Mouse (Mus musculus): Measurements from ENCODE around the gene Cbln1. TPM values are rescaled to one million over a fixed set of nuclear protein-coding genes. Genes with fewer than 3 reads are reported as not detected.

Cbln1 gene
- total RNA-seq (2021): 1 to 10 TPM in 1 of 2 experiments, not detected in 1; 1.4 TPM
- long read RNA-seq, experiment 1: 0 reads
- long read RNA-seq, experiment 2: 0 reads

DNA sequence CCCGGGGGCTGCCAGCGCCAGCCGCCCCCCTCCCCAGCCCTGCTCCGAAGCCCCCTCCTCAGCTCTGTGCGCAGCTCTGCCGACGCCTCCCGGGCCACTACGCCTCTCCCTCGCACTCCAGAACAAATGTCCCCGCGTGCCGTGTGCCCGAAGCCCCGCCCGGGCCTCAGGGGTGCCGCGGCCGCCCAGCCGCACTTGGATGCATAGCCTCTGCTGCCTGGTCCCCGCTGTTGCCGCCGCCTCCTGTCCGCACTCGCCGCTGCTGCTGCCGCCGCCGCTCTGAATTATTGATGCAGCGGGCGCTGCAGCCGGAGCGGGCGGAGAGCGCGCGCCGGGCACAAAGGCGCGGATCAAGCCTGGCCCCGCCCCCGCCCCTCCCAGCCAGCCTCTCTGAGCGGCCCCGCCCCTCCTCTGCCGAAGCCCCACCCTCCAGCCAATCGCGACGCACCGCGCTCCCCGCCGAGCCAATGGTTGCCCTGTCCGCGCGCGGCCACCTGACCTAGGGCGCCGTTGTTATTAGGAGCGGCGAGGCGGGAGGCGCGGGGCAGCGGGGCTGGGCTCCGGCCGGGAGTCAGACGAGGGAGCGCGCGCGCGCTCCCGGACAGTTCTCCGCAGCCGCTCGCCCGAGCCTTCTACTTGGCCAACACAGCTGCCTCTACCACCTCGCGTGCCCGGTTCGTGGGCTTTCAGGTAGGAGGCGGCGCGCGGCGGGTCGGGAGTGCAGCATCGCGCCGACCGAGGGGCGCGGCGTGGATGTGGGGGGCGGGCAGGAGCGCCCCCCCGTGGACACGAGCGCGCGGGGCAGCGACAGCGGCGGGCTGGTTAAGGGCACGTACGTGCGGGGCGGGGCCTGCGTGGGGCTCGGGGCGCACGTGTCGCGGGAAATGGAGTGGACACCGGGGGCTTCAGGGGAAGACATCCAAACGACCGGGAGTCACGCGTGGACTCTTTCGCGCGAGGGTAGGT, at the start of gene Cbln1:
Gene Cbln1 (minus strand): TSS at position 339 of the 966 bp plus-strand sequence.
- DNase-seq: peak; percentile 94

DNA sequence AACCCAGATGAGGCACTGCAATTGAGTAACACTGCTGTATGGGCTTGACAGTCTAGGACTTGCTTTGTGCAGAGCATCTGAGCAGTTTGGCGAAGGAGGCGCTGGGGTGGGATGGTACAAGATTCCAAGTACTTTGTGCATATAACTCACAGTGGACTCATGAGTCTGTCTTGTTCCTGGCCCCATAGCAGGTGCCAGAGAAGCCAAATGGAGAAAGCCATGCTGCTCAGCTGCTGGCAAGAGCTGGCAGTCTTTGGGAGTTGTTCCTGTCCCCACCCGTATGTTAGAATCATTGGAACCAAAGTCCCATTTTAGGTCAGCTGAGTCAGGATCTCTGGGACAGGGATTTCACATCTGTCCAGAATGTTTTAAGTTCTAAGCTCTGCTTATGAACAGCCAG, 44.7 kb upstream of the Cbln1 start:
- no peak for DNase-seq

DNA sequence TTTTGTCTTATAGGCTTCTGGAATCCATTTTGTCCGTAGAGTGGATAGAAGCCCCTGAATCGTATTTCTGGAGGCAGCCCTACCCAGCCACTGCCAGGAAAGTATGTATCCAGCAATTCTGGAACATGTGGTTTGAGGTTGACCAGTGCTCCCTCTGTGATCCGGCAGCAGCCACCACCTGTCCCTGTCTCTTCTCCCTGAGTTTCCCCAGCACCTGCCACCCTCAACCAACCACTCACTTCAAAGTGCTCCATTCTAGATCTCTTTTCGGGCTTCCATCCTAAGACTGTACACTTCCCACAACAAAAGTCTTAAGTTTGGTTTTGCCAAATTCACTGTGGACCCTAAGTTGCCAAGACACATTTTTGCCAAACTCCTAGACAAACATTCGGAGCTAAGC, 41.4 kb upstream of the Cbln1 start:
- DNase-seq: no peak

DNA sequence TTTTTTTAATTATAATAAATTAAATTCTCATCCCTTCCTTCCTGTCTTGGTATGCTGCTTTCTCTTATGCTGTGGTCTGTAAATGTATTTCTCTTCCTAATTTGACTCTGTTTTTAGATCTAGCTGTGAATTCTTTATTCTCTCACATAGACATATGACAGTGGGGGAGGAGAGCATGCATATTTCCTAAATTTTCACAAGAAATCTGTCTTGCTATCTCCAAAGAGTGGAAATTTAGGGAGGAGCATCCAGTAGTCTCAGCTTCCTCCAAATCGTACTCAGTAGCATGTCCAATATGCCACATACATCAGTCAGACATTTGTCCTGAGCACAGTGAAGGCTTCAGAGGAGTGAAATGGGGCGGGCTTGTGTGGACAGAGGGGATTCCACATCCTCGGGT, 40.9 kb upstream of the Cbln1 start:
- DNase-seq: no peak

DNA sequence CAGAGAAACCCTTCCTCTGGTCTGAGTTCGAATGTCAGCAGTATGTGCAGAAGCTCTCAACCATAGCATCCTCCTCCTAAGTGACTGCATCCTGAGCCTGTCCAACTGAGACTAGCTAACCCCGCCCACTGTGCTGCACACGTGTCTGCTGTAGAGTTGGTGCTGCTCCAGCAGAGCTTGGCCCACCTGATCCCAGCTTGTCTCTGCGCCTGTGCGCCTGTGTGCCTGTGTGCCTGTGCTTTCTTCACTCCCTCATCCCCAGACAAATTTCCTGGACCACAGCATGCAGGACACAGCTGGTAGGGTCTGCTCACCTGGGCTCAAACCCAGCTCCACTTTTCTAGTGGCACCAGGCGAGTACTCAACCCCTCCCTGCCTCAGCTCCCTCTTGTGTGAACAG, 40.2 kb upstream of the Cbln1 start:
- DNase-seq: no peak

DNA sequence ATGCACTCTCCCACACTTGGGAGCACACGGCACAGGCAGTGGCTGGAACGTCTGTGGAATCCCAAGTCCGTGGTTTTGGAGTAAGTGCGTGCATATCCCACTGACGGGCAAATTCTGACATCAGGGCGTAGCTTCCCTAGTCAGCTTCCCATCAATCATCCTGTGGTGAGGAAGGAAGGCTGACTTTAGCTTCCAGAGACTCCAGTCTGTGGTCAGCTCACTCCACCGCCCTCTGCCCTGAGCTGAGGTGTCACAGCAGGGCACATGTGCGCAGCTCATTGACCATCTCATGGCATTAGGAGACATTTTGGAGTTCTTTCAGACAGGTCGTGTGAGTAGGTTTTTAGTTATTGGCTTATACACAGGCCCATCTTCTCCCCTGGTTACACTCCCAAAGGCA, 34.6 kb upstream of the Cbln1 start:
- no peak for DNase-seq

DNA sequence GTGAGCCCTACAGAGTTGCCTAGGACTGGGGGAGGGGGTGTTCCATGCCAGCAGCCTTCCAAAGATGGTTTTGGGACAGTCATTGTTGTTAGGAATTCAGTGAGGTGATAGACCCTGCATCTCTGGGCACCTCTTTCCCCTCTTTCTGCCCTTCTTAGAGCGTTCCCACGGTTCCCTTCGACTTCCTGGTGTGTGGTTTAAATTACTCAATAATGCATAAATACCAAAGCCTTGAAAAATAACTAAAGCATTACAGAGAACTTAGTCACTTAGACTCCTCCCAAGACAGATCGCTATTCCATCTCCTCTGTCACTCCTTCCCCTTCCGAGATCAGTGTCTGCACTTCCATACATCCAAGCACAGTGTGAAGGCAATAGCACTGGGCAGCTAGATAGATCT, 32.0 kb upstream of the Cbln1 start:
- no peak for DNase-seq

DNA sequence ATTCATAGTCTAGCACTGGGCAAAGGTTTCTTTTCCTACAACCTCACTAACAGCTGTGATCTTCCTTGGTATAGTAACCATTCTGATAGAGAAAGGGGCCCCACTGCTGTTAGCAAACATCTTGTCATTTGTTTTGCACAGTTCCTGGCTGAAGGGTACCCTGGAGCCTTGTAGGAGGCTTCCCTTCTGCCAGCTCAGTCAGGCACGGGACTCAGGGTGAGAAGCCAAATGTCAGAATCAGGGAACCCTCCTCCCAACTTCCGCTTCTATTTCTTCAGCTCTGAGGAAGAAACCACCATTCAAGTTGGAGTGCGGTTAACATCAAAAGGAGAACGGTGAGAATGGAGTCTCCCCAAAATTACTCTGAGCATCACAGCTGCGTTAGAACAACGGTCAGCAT, 30.3 kb upstream of the Cbln1 start:
- no peak for DNase-seq

DNA sequence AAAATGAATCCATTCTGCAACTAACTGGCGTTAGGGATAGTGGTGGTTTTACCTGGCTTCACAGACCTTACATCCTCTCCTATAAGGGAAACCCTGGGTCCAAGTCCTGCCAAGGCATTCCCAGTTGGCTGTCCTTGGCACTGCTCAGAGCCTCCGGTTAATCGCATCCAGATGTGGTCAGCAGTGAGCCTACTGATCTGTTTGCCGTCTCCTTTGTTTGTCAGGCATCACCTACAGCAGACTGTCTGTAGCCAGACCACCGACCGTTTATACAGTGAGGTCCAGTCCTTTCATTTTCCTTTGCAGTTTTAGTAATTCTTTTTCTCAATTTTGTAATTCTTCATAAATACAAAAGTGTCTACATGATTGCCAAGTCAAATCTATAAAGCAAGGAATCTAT, 25.2 kb upstream of the Cbln1 start:
- no peak for DNase-seq

DNA sequence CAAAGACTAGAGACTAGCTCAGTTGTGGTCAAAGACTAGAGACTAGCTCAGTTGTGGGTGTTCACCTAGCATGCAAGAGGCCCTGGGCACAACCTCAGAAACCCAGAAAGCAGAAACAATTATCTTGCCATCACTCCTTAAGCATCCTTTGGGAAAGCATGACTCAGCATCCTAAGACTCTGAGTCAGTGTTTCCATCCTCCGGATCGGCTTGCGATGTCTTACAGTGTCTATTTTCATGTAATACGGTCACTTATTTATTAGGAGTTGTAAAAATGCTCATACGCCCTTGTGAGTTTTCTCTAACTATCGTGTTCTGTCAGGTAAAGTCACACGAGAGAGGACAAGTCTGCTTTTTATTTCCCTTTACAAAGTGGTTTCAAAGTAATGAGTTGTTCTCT, 24.1 kb upstream of the Cbln1 start:
- no peak for DNase-seq

DNA sequence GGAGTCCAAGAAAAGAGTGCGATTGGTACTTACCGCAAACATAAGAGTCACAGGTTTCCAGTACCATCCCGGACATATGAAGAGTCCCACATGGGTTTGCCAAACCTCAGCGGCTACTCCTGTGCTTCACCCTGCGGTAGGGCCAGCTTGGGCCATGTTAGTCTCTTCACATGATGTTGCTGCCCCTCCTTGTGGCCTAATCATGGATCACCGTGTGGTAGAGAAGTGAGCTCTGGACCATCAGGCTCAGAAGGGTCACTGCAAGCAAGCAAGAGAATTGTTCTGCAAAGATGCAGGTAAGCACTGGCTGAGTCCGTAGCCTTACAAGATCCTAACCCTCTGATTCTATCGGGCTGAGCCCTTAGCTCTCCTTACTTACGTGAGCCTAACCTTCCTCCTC, 22.5 kb upstream of the Cbln1 start:
- DNase-seq: no peak

DNA sequence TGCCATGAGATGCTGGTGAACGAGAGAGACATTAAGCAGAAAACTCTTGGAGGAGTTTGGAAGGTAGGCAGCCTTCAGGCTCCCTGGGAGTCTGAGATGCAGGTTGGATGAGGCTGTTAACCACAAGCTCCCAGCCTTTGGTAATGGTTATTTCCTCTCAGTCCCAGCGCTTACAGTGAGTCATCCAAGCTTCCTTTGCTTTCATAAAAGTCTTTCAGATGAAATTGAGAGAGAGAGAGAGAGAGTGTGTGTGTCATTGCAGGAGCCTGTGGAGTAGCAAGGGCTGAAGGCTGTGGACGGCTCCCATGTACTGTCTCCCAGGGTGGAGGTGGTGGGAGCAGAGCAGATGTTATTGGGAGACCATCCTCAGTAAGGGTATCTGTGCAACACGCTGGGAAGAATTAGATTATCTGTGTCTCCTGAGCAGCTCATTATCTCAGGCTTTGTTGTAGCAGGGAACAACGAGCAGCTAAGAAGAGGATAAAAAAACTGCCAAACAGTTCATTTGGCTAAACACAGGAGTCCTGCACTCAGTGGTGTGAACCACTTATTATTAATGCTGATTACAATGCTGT, 17.5 kb upstream of the Cbln1 start:
- no peak for DNase-seq

DNA sequence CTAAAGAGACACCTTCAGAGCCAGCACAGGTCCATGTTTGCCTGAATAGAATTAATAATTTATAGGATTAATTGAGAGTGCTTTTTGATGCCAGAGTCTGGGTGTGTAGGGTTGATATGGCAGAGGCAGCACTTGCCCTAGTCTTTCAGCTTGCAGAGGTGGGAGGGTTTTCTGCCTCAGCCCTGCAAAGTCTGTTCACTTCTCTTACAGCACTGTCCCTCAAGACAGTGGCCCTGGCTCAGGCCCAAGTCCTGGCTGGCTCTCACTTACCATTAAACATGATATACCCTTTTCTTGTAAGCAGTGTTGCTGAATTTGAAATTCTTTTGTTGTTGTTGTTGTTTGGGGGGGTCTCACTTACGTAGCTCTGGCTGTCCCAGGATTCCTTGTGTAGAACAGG, 9.0 kb upstream of the Cbln1 start:
- DNase-seq: no peak

DNA sequence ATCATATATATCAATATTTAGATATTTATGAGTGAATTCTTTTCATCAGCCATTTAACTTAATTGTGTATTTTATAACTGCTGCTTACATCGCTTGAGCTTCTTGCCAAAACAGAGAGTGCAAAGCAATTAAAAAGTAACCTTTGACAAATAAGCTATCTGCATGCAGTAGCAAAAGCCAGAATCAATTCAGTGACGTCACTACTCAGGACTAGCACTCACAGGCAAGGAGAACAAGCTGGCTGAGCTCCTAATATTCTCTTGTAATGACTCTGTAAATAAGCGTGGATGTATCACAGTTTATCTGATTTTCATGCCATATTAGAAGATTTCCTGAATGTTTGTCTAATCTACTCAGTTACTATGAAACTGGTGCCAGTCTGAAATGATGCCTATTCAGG, 5.8 kb upstream of the Cbln1 start:
- no peak for DNase-seq

DNA sequence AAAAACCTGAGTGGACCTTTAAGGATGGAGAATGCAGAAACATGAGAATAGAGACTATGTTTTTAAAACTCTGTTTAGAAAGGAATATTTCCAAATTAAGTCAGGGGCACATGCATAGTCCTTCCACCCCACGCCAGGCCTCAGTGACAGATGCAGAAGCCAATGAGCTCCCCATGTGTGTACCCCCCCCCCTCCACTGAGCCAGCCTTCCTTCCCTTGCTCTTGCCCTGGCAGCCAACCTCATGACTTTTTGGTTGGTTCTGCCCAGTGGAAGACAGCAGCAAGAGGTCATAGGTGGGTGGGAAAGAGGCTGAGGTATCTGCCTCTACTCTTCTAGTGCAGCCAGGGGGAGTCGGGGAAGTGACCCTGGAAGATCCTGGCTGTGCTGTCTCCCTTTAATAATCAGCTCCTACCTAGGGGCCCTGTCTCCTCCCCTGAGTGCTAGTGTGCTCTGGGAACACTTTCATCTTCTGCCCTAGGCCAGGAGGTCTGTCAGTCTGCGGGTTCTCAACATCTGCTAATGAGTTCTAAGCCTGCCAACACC, 4.8 kb upstream of the Cbln1 start:
- no peak for DNase-seq

DNA sequence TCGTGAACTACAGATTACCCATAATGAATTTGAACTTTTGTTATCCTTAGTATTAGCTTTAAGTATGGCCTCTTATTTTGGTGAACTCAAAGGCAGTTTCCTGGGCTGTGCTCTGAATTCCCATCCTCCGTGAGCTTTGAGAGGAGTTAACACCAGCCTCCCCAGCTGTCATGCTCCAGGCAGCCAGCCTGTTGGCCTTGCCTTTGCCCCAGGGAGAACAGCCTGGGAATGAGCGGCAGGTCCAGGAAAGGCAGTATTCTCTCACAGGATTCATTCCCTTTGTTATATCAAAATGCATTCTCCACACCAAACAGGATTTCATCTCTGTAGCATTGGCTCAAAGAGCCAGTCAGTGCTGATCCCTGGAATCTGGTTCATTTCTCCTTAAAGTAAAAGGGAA, 3.1 kb upstream of the Cbln1 start:
- no peak for DNase-seq

DNA sequence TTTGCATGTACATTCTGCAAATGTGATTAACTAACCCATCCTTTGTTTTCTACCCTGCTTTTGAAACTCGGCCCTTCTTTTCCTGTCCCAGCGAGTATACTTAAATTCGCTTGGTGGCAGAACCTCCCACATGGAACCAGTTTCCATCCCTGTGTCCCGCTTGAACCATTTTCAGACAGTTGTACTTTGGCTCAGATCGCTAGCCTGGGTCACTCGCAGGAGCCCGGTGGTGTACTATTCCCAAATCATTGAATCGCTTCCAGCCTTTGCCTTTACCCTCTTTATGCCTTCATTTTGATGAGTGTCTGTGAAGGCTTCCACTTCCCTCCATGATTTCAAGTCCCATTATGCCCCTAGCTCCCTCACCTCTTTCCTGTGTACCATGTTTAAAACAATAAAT, 2.0 kb upstream of the Cbln1 start:
- no peak for DNase-seq

DNA sequence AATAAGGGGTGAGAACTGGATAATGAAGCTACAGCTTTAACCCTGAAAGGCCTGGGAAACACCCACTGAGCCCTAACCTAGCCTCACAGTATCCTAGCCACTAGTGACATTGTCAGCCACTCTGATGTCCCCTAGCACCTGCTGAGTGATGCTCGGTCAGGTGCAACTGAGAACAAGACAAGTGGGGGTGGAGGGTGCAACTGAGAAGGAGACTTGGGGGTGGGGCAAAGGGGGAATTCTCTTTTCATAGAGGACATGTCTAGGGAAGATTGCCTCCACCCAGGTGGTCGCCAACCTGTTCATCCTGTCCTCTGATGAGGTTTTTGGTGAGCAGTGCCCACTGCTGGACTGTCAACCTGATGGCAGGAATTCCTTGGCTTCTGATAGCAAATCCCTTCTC, 1.5 kb upstream of the Cbln1 start:
- no peak for DNase-seq

DNA sequence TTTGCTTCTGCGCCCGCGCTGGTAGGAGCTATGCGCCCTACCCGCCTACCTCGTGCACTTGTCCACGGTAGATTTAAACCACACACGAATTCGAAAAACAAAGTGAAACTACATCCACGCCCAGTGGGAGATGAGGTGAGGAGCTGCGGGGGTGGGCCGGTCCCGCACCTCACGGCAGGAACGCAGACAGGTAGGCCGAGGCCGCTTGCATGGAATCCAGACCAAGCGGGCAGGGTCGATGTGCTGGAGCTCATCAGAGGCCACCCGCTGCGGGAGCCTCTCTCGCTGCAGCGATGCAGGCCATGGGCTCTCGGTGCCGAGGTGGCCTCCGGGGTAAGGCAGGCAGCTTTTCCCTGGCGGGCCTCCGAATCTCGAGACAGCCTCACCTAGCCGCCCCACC, 905 bp upstream of the Cbln1 start:
- DNase-seq: peak in 1 of 2 experiments; percentile 6

DNA sequence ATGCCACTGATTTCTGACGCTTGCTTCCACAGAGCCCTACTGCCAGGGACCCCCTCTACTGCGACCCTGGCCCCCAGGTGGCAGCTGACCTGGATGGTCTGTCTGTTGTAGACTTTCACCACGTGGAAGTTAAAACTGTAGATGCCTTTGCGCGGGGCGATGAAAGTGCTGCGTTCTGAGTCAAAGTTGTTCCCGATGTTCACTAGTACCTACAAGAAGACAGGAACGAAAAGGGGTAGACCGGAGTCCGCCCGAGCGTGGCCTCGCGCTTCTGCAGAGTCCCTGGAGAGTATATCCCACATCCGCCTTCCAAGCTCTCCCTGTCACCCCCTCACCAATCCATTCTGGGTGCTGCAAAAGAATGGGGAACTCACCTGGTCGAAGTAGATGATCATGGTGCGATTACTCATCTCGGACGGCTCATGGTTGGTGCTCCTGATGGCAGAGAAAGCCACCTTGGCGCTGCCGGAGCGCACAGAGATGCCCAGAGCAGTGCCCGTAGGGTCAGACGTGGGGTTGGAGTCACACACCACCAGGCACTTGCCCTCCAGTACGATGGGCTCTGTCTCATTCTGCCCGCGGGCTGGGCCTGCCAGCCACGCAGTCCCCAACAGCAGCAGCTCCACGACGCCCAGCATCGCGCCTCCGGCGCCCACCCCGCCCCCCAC, 672 bp downstream of the Cbln1 start:
- no peak for DNase-seq

DNA sequence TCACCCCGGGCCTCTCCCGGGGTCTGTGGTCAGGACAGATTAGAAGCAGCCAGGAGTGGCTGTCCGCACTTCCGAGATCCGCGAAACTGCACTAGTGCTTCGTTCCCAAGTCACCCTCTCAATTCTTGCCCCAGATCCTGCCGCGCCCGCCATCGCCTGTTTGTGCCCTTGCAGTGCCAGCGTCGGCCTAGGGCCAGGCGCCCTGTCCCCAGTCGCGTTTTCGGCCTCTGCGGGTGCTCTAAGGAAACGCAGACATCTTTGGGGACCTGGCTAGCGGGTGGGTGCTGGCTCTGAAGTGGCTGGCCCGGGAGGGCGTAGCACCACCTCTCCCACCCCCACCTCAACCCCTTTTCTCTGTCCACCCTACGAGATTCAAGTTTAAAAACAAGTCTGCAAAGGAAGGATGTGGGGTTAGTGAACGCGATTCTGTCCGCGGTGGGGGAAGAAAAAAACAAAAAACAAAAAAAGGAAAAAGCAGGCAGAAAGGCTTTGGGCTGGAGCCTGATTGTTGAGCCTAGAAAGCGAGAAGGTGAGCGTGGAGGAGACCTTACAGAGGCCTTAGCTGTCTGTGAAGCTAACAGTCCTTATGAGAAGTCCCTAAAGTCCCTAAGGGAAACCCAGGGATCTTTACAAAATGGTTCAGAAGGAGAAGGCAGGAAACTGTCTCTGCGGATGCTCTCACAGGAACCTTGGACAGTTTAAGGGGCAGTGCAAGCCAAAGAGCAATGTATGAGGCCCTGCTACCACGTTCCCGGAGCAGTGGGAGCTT, 1.4 kb downstream of the Cbln1 start:
- peak in 1 of 2 experiments; percentile 4 for DNase-seq

All from adrenal gland, postnatal 36 days (tissue).